Mouse (Mus musculus) stomach, embryonic 14.5 days (tissue): ENCODE data around the gene Coq10b. TPM values are rescaled to one million over a fixed set of nuclear protein-coding genes. Genes with fewer than 3 reads are reported as not detected.
"Not testable (repeated sequence)": the region's sequence is repeated elsewhere in the genome, so short reads cannot be mapped to it uniquely, and the experiment has no call there.

Experiments
- ATAC-seq: fragments of 200-750 bp; cut with Nextera tagmentation; 2 replicates; pipeline ENCODE4 v1.8.0; 2017; ENCODE audit warnings: low read depth, moderate TSS enrichment; ENCODE audit not compliant: insufficient number of reproducible peaks, insufficient read depth, low FRiP score
- H3K27ac ChIP-seq: fragments of 300-500 bp; sonication (generic); 2 replicates; pipeline ENCODE4 v1.5.1; 2014; ENCODE audit warnings: mild to moderate bottlenecking, low read length, moderate library complexity, mixed read lengths
- H3K27me3 ChIP-seq: fragments of 300-500 bp; sonication (generic); 2 replicates; pipeline ENCODE4 v1.6.1; 2014; ENCODE audit warnings: low read length, control low read depth, mixed read lengths; ENCODE audit not compliant: control insufficient read depth, insufficient read depth
- H3K36me3 ChIP-seq: fragments of 300-500 bp; sonication (generic); 2 replicates; pipeline ENCODE4 v1.6.1; 2014; ENCODE audit warnings: mild to moderate bottlenecking, control low read depth, low read length, moderate library complexity, mixed read lengths; ENCODE audit not compliant: control insufficient read depth, insufficient read depth
- H3K4me1 ChIP-seq: fragments of 300-500 bp; sonication (generic); 2 replicates; pipeline ENCODE4 v1.6.1; 2014; ENCODE audit warnings: low read length, control low read depth, mixed read lengths; ENCODE audit not compliant: control insufficient read depth, insufficient read depth
- H3K4me2 ChIP-seq: fragments of 300-500 bp; sonication (generic); replicated peaks from 2 replicates; pipeline ENCODE4 v1.6.1; 2014; ENCODE audit warnings: low read depth, low read length, control low read depth
- H3K4me3 ChIP-seq: fragments of 300-500 bp; sonication (generic); 2 replicates; pipeline ENCODE4 v1.5.1; 2014; ENCODE audit warnings: low read depth, low read length, control low read depth
- H3K9ac ChIP-seq: fragments of 300-500 bp; sonication (generic); replicated peaks from 2 replicates; pipeline ENCODE4 v1.6.1; 2014; ENCODE audit warnings: low read depth, mild to moderate bottlenecking, control low read depth, low read length, moderate library complexity, mixed read lengths
- H3K9me3 ChIP-seq: fragments of 300-500 bp; sonication (generic); 2 replicates; pipeline ENCODE4 v1.6.1; 2016; ENCODE audit warnings: low read depth, low read length, control low read depth; ENCODE audit not compliant: control insufficient read depth
- WGBS: fragments of 180-500 bp; shearing (Covaris S2); extraction: QIAGEN DNeasy Blood & Tissue Kit; methylation state at CpG from one replicate; pipeline ENCODE4 v1.1.7; 2014; 5-methylcytosine and 5-hydroxymethylcytosine counted together
- polyA plus RNA-seq: library from polyadenylated mRNA; unstranded; fragments of >200 nt; fragmentation: Nextera tagmentation; extraction: Ambion mirVana; gene quantifications from 2 replicates; pipeline ENCODE4 v1.2.1, GENCODE M21; 2014

Coq10b gene
- polyA plus RNA-seq, 1 experiment from 2014 or later = 24.1 TPM

GRCm38 (mm10) chr1:55051671-55052070 is 899 bp upstream of the Coq10b start:
- H3K4me2 ChIP-seq = peak overlapping the region; percentile 85
- no peak overlapping the region for H3K9ac ChIP-seq
- H3K4me3 ChIP-seq = peak overlapping the region; percentile 87; the same call in 1 of the 2 replicates
- H3K27ac ChIP-seq = no peak overlapping the region
- no peaks in the 10 kb centered on the region for H3K36me3 ChIP-seq
- no peaks in the 10 kb centered on the region for H3K27me3 ChIP-seq
- H3K9me3 ChIP-seq = no peaks in the 10 kb centered on the region
- WGBS = 71% methylated on average over 3 of the region's 3 CpGs
- no peak for ATAC-seq
- H3K4me1 ChIP-seq = peaks cover 2% of the 10 kb centered on the region; the same call in 1 of the 2 replicates

- Histone ChIP-seq H3K4me3 (peak overlapping the region; percentile 87), H3K27me3 (no peaks in the 10 kb centered on the region), H3K4me1 (peaks cover 2% of the 10 kb centered on the region; the same call in 1 of the 2 replicates), H3K36me3 (no peaks in the 10 kb centered on the region), H3K9me3 (no peaks in the 10 kb centered on the region), H3K4me2 (peak overlapping the region; percentile 85), H3K9ac (peak overlapping the region; percentile 64), H3K27ac (peak overlapping the region; percentile 63)
- under 1% methylated on average over 42 of the region's 42 CpGs for WGBS
- ATAC-seq = peak; percentile 69
These were observed 435 bp downstream of the Coq10b start for GRCm38 (mm10) chr1:55053005-55053404.

- Histone ChIP-seq H3K36me3 (no peaks in the 10 kb centered on the region; the same call in 1 of the 2 replicates), H3K4me1 (peaks cover 2% of the 10 kb centered on the region; the same call in 1 of the 2 replicates)
- WGBS = 67% methylated on average over 4 of the region's 4 CpGs
These were observed 1.0 kb downstream of the Coq10b start for GRCm38 (mm10) chr1:55053596-55053995.

DNA sequence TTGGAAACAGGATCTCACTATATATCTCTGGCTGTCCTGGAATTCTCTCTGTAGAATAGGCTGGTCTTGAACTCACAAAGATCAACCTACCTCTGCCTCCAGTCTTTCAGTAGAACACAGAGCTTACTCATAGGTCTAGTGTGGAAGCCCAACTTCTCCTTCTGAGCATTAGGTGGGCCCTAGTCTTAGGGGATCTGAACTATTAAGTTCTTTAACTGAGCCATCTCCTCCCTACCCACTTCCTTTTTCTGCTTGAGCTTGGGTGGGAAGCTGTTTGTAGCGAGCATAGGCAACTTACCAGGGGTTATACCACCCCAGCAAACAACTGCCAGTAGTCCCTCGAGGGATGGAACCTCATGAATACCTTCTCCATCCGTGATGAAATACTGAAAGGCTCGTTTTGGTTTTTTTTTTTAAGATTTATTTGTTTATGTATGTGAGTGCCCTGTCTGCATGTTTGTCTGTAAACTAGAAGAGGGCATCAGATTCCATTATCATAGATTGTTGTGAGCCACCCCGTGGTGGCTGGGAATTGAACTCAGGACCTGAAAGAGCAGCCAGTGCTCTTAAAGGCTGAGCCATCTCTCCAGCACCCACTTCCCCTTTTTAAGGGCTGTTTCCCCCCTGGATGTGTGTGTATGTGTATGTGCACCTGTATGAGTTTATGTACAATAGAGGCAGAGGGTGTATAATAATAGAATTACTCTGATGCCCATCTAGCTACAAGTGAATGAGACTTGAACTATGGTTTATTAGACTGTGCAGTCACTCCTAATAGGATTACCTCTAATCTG is 2.9 kb downstream of the Coq10b start:
- 82% methylated on average over 5 of the region's 5 CpGs for WGBS
- Histone ChIP-seq H3K4me3 (no peak overlapping the region), H3K36me3 (no peaks in the 10 kb centered on the region; the same call in 1 of the 2 replicates), H3K4me1 (peaks cover 2% of the 10 kb centered on the region; the same call in 1 of the 2 replicates), H3K27me3 (no peaks in the 10 kb centered on the region), H3K4me2 (no peak overlapping the region), H3K9me3 (no peaks in the 10 kb centered on the region), H3K27ac (no peak overlapping the region), H3K9ac (no peak overlapping the region)
- no peak for ATAC-seq

More at GRCm38 (mm10) chr1:55053596-55053995, 1.0 kb downstream of the Coq10b start:
- Histone ChIP-seq H3K9ac (peak overlapping the region; percentile 64), H3K4me3 (peak overlapping the region; percentile 87), H3K27me3 (no peaks in the 10 kb centered on the region), H3K27ac (no peak overlapping the region), H3K4me2 (peak overlapping the region; percentile 85), H3K9me3 (no peaks in the 10 kb centered on the region)
- no peak for ATAC-seq

DNA sequence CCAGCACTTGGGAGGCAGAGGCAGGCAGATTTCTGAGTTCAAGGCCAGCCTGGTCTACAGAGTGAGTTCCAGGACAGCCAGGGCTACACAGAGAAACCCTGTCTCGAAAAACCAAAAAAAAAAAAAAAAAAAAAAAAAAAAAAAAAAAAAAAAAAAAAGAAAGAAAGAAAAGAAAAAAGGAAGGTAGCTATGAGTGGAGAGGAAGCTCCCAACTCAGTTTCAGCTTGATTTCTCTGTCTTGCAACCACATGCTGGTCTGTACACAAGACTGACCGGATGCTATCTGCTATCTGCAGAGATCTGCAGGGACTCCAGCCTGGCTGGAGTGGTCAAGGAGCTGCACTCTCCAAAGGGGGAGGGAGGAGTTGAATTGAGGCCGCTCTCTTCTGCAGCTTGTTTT is 5.8 kb downstream of the Coq10b start:
- not testable (repeated sequence) for H3K27ac ChIP-seq, H3K36me3 ChIP-seq, H3K4me2 ChIP-seq, H3K4me3 ChIP-seq, ATAC-seq, H3K27me3 ChIP-seq, H3K9ac ChIP-seq, H3K4me1 ChIP-seq, H3K9me3 ChIP-seq
- WGBS = 80% methylated on average over 2 of the region's 3 CpGs

DNA sequence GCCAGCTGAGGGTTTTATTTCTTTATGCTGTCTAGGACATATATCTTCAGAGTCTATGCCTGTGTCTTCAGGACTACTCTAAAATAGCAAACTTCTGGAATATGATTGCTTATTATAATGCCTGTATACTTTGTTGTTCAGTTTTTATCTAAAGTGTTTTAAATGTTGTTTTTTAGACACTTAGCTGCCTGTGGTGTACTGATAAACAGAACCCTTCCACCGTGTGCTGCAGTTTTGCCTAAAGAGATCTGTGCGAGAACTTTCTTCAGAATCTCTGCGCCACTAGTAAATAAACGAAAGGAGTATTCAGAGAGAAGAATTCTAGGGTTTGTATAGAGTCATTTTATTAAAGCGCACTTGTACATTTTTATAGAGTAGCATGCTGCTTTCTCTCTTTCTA is 8.5 kb downstream of the Coq10b start:
- Histone ChIP-seq H3K4me2 (no peak overlapping the region), H3K4me3 (no peak overlapping the region), H3K36me3 (peaks cover 14% of the 10 kb centered on the region; the same call in 1 of the 2 replicates), H3K4me1 (no peaks in the 10 kb centered on the region), H3K27me3 (no peaks in the 10 kb centered on the region), H3K27ac (no peak overlapping the region), H3K9ac (no peak overlapping the region), H3K9me3 (no peaks in the 10 kb centered on the region)
- 89% methylated on average over 5 of the region's 5 CpGs for WGBS
- no peak for ATAC-seq

DNA sequence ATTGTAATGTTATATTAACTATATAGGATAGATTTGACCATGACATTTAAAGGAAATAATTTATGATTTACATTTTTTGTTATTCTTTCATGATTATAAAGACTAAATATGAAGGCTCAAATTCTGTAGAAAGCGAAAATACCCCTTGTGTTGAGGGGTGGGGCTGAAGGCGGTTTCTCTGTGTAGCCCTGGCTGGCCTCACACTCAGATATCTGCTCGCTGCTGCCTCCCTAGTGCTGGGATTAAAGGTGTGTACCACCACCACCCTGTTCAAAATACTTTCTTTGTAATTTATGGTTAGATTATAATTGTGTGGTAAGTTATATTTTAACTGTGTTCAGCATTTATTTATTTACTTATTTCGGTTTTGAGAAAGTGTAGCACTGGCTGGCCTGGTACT is 9.2 kb downstream of the Coq10b start:
- Histone ChIP-seq H3K27me3 (no peaks in the 10 kb centered on the region), H3K4me1 (no peaks in the 10 kb centered on the region), H3K4me3 (no peak overlapping the region), H3K36me3 (peaks cover 14% of the 10 kb centered on the region; the same call in 1 of the 2 replicates), H3K27ac (no peak overlapping the region), H3K9ac (no peak overlapping the region), H3K4me2 (no peak overlapping the region), H3K9me3 (no peaks in the 10 kb centered on the region)
- ATAC-seq = no peak
- 87% methylated on average over 4 of the region's 4 CpGs for WGBS

GRCm38 (mm10) chr1:55072328-55072727 is 19.8 kb downstream of the Coq10b start:
- H3K27ac ChIP-seq, ATAC-seq, H3K4me2 ChIP-seq, H3K4me3 ChIP-seq, H3K9ac ChIP-seq, H3K27me3 ChIP-seq, H3K9me3 ChIP-seq, H3K4me1 ChIP-seq: not testable (repeated sequence)
- H3K36me3 ChIP-seq = peaks cover 22% of the 10 kb centered on the region
